17 mouse cellular contexts compared by ENCODE assay signal in the genomic region with DNA sequence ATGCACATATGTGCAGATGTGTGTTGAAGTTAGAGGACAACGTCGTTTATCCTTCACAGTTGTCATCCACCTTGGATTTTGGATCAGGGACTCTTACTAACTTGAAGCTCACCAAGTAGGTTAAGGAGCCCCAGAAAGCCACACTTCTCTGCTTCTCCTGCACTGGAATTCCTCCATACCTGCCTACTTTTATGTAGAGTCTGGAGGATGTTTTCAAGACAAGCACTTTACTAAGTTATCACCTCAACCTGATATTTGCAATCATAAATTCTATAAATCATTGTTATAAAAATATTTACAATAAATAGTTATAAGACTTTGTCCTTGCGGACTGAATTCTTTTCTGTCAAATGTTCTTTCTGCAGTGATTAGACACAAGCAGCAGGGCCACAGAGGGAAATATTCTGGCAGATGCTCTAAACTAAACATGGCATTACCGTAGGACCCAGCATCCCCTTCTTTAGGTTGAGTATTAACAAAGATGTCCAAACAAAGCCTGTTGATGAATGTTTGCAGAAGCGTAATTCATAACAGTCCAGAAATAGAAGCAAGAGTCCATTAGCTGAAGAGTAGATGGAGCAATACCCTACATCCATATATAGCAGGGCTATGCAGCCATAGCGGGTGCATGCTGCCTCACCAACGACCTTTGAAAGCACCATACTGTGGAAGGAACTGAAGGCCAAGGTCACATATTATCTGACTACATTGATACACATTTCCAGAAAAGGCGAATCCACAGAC.
DNase-seq lines count a peak whose midpoint lies in the region; ATAC-seq and TF ChIP-seq lines count a peak whose summit lies in the region.
"Had no signal": no experiment of that assay in that cellular context is flagged by ENCODE, and none has a peak within 500 bp of the region (broad histone marks: within the 10 kb centered on the region; RNA-seq: fewer than 3 reads in every experiment).

No protein-coding gene starts in this region.

- no peaks in the 10 kb centered on the region for H3K36me3 ChIP-seq in lung, embryonic 15.5 days
- H3K36me3 ChIP-seq in intestine, embryonic 14.5 days (ENCODE audit: control insufficient read depth, insufficient read depth, low read length): no peaks in the 10 kb centered on the region
- no peaks in the 10 kb centered on the region for H3K36me3 ChIP-seq in intestine, postnatal 0 days (ENCODE audit: control insufficient read depth, insufficient read depth)
- H3K36me3 ChIP-seq in stomach, embryonic 16.5 days (ENCODE audit: control insufficient read depth, insufficient read depth, low read length): no peaks in the 10 kb centered on the region
- H3K36me3 ChIP-seq: embryonic facial prominence, embryonic 13.5 days; heart, embryonic 12.5 days; hindbrain, embryonic 10.5 days had no signal

- no peaks in the 10 kb centered on the region for H3K9me3 ChIP-seq in lung, embryonic 15.5 days
- H3K9me3 ChIP-seq in intestine, embryonic 14.5 days (ENCODE audit: control insufficient read depth, low read length): no peaks in the 10 kb centered on the region
- H3K9me3 ChIP-seq in intestine, postnatal 0 days (ENCODE audit: control insufficient read depth): no peaks in the 10 kb centered on the region
- no peaks in the 10 kb centered on the region for H3K9me3 ChIP-seq in stomach, embryonic 16.5 days (replicated peaks; ENCODE audit: control insufficient read depth, low read length)
- H3K9me3 ChIP-seq: embryonic facial prominence, embryonic 13.5 days; forebrain, embryonic 13.5 days; heart, embryonic 12.5 days; hindbrain, embryonic 10.5 days had no signal

- ATAC-seq in lung, embryonic 15.5 days (ENCODE audit: borderline replicate concordance, extremely low read depth, low FRiP score, low TSS enrichment): peak; percentile 49
- ATAC-seq in intestine, embryonic 14.5 days (replicated peaks; ENCODE audit: low FRiP score, low TSS enrichment, low read depth): peak; percentile 77
- ATAC-seq in intestine, postnatal 0 days: 0 out of 2 replicates have a peak, but pooled peaks have one; percentile 41
- peak; percentile 87 for ATAC-seq in stomach, embryonic 16.5 days (ENCODE audit: insufficient read depth, low FRiP score)
- ATAC-seq: forebrain, embryonic 13.5 days; forebrain, postnatal 0 days had no signal

- TF ChIP-seq CTCF in intestine, postnatal 0 days (IDR thresholded peaks at IDR 0.05; ENCODE audit: low read depth): no peak
- TF ChIP-seq CTCF in left cerebral cortex, adult 2 months (IDR thresholded peaks at IDR 0.05): no peak

- H3K27ac ChIP-seq in lung, embryonic 15.5 days: peak overlapping the region; percentile 50; the same call in 1 of the 2 replicates
- H3K27ac ChIP-seq in intestine, embryonic 14.5 days (ENCODE audit: low read depth): peak overlapping the region; percentile 82
- no peak overlapping the region for H3K27ac ChIP-seq in intestine, postnatal 0 days (ENCODE audit: low read depth, low read length)
- H3K27ac ChIP-seq in stomach, embryonic 16.5 days (ENCODE audit: low read length): peak overlapping the region; percentile 74
- no peak overlapping the region for H3K27ac ChIP-seq in left cerebral cortex, adult 2 months
- H3K27ac ChIP-seq: embryonic facial prominence, embryonic 13.5 days; forebrain, embryonic 13.5 days; hindbrain, embryonic 10.5 days had no signal

- WGBS in lung, embryonic 15.5 days: 51% methylated on average over 8 of the region's 8 CpGs
- 40% methylated on average over 8 of the region's 8 CpGs for WGBS in intestine, embryonic 14.5 days
- WGBS in intestine, postnatal 0 days: 59% methylated on average over 8 of the region's 8 CpGs
- 47% methylated on average over 8 of the region's 8 CpGs for WGBS in stomach, embryonic 16.5 days

- H3K4me1 ChIP-seq in lung, embryonic 15.5 days: no peaks in the 10 kb centered on the region
- H3K4me1 ChIP-seq in intestine, embryonic 14.5 days (replicated peaks; ENCODE audit: control insufficient read depth, insufficient read depth, low read length): 0 out of 2 replicates have a peak, but pooled peaks cover 3% of the 10 kb centered on the region
- H3K4me1 ChIP-seq in intestine, postnatal 0 days (replicated peaks; ENCODE audit: control insufficient read depth, insufficient read depth, low read length): no peaks in the 10 kb centered on the region
- no peaks in the 10 kb centered on the region for H3K4me1 ChIP-seq in stomach, embryonic 16.5 days (ENCODE audit: control insufficient read depth, insufficient read depth, low read length)
- H3K4me1 ChIP-seq: embryonic facial prominence, embryonic 13.5 days; forebrain, embryonic 13.5 days; heart, embryonic 12.5 days; hindbrain, embryonic 10.5 days had no signal

- H3K4me2 ChIP-seq in lung, embryonic 15.5 days: no peak overlapping the region
- no peak overlapping the region for H3K4me2 ChIP-seq in intestine, embryonic 14.5 days (ENCODE audit: low read length)
- H3K4me2 ChIP-seq in intestine, postnatal 0 days (replicated peaks; ENCODE audit: low read depth): no peak overlapping the region
- H3K4me2 ChIP-seq in stomach, embryonic 16.5 days (ENCODE audit: low read depth, low read length): no peak overlapping the region
- H3K4me2 ChIP-seq: embryonic facial prominence, embryonic 13.5 days; forebrain, embryonic 13.5 days; heart, embryonic 12.5 days had no signal

- no peak overlapping the region for H3K9ac ChIP-seq in lung, embryonic 15.5 days
- no peak overlapping the region for H3K9ac ChIP-seq in intestine, embryonic 14.5 days (ENCODE audit: low read length)
- H3K9ac ChIP-seq in intestine, postnatal 0 days (ENCODE audit: low read depth, low read length): no peak overlapping the region
- H3K9ac ChIP-seq in stomach, embryonic 16.5 days (ENCODE audit: low read length): no peak overlapping the region
- H3K9ac ChIP-seq: embryonic facial prominence, embryonic 13.5 days; forebrain, embryonic 13.5 days; forebrain, postnatal 0 days; heart, embryonic 12.5 days had no signal

- no peaks in the 10 kb centered on the region for H3K27me3 ChIP-seq in lung, embryonic 15.5 days
- H3K27me3 ChIP-seq in intestine, embryonic 14.5 days (replicated peaks; ENCODE audit: control insufficient read depth, insufficient read depth, low read length): no peaks in the 10 kb centered on the region
- H3K27me3 ChIP-seq in intestine, postnatal 0 days (replicated peaks; ENCODE audit: control insufficient read depth, insufficient read depth, low read length): no peaks in the 10 kb centered on the region
- H3K27me3 ChIP-seq in stomach, embryonic 16.5 days (ENCODE audit: control insufficient read depth, insufficient read depth, low read length): no peaks in the 10 kb centered on the region
- H3K27me3 ChIP-seq: embryonic facial prominence, embryonic 13.5 days; forebrain, embryonic 13.5 days; heart, embryonic 12.5 days had no signal

- intact Hi-C loops in left cerebral cortex, adult 2 months (cut with DNase I): no loop called here

- H3K4me3 ChIP-seq in lung, embryonic 15.5 days: no peak overlapping the region
- no peak overlapping the region for H3K4me3 ChIP-seq in intestine, embryonic 14.5 days (ENCODE audit: low read depth, low read length)
- no peak overlapping the region for H3K4me3 ChIP-seq in intestine, postnatal 0 days (ENCODE audit: low read depth, low read length)
- no peak overlapping the region for H3K4me3 ChIP-seq in stomach, embryonic 16.5 days (replicated peaks; ENCODE audit: low read length)
- H3K4me3 ChIP-seq in left cerebral cortex, adult 2 months: no peak overlapping the region
- H3K4me3 ChIP-seq: embryonic facial prominence, embryonic 13.5 days; forebrain, embryonic 13.5 days; heart, embryonic 12.5 days; hindbrain, embryonic 10.5 days had no signal

- DNase-seq in lung, postnatal 4 days: no peak
- peak; percentile 54 for DNase-seq in intestine, embryonic 14.5 days (ENCODE audit: low spot score)
- no peak for DNase-seq in left cerebral cortex, adult 11 months (ENCODE audit: low spot score)
- no peak for DNase-seq in left cerebral cortex, adult 2 months (ENCODE audit: extremely low spot score in 1 of 2, low spot score in 2 of 2)
- DNase-seq: adrenal gland, postnatal 14 days; cerebellum, adult 11-12 months; cerebellum, adult 9-11 months; cerebellum, postnatal 36 days; forebrain, postnatal 0 days; gastrocnemius, postnatal 25 days had no signal

Comparison
In these comparisons a context has a peak if more than half of its experiments do, and no peak if none do; other contexts are left out.
1. H3K27ac ChIP-seq: peak in lung, embryonic 15.5 days (single experiment), intestine, embryonic 14.5 days (single experiment) and stomach, embryonic 16.5 days (single experiment); none in intestine, postnatal 0 days (single experiment) and left cerebral cortex, adult 2 months (single experiment).
2. Peak in every context shown above with its lines, with median percentiles within 50 percentile points of each other: ATAC-seq.